Mouse (Mus musculus): ENCODE data around the gene Trim46. TPM values are rescaled to one million over a fixed set of nuclear protein-coding genes. Genes with fewer than 3 reads are reported as not detected.

Trim46 gene
- polyA plus RNA-seq, 1 experiment from 2014 or later = 13.5 TPM

- 0 out of 2 replicates have a peak, but pooled peaks cover 7% of the 10 kb centered on the region for H3K4me1 ChIP-seq (replicated peaks; ENCODE audit: control insufficient read depth, insufficient read depth, low read length)
- WGBS = 89% methylated on average over 6 of the region's 6 CpGs
- H3K9ac ChIP-seq (ENCODE audit: low read length) = no peak overlapping the region
- no peak overlapping the region for H3K4me2 ChIP-seq (ENCODE audit: low read depth, low read length, severe bottlenecking)
- no peaks in the 10 kb centered on the region for H3K27me3 ChIP-seq (ENCODE audit: control insufficient read depth, insufficient read depth, low read length)
- H3K27ac ChIP-seq (ENCODE audit: low read depth, low read length) = no peak overlapping the region
- H3K9me3 ChIP-seq (ENCODE audit: control insufficient read depth, low read length) = no peaks in the 10 kb centered on the region
- DNase-seq (ENCODE audit: low spot score) (no peak), ATAC-seq (replicated peaks; ENCODE audit: low FRiP score) (no peak)
- H3K36me3 ChIP-seq (ENCODE audit: control insufficient read depth, insufficient read depth, low read length) = no peaks in the 10 kb centered on the region; the same call in 1 of the 2 replicates
- H3K4me3 ChIP-seq (ENCODE audit: low read depth, low read length) = no peak overlapping the region
Observed at GRCm38 (mm10) chr3:89208736-89209135, 37.4 kb downstream of the Trim46 start.

- ATAC-seq (replicated peaks; ENCODE audit: low FRiP score) = no peak
- no peaks in the 10 kb centered on the region; the same call in 1 of the 2 replicates for H3K36me3 ChIP-seq (ENCODE audit: control insufficient read depth, insufficient read depth, low read length)
- H3K27me3 ChIP-seq (ENCODE audit: control insufficient read depth, insufficient read depth, low read length) = no peaks in the 10 kb centered on the region
- 93% methylated on average over 13 of the region's 13 CpGs for WGBS
- no peak overlapping the region for H3K9ac ChIP-seq (ENCODE audit: low read length)
- H3K27ac ChIP-seq (ENCODE audit: low read depth, low read length) = no peak overlapping the region
- no peak overlapping the region for H3K4me2 ChIP-seq (ENCODE audit: low read depth, low read length, severe bottlenecking)
- H3K4me3 ChIP-seq (ENCODE audit: low read depth, low read length) = no peak overlapping the region
- DNase-seq (ENCODE audit: low spot score) = peak; percentile 44
- H3K9me3 ChIP-seq (ENCODE audit: control insufficient read depth, low read length) = no peaks in the 10 kb centered on the region
- H3K4me1 ChIP-seq (replicated peaks; ENCODE audit: control insufficient read depth, insufficient read depth, low read length) = peaks cover 10% of the 10 kb centered on the region
Observed at GRCm38 (mm10) chr3:89208075-89208657, 37.9 kb downstream of the Trim46 start.

DNA sequence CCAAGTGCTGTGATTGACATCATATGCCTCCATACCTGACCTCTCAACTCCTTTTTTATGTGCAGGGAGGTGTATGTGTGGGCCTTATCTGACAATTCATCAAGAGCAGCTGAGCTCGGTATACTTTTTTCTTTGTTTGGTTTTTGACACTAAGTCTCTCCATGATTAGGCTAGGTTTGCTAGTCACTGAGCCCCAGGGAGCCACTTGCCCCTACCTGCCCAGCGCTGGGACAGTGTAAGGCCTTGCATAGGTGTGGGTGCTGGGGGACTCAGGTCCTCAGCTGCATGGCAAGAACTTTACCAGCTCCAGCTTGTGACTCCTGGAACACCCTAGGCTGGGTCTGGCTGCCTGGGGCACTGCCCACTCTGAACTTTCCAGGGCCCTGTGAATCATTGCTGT, 39.4 kb downstream of the Trim46 start:
- H3K9me3 ChIP-seq (ENCODE audit: control insufficient read depth, low read length) = no peaks in the 10 kb centered on the region
- H3K4me3 ChIP-seq (ENCODE audit: low read depth, low read length) = no peak overlapping the region
- WGBS = 90% methylated on average over 2 of the region's 2 CpGs
- DNase-seq (ENCODE audit: low spot score) (peak; percentile 50), ATAC-seq (replicated peaks; ENCODE audit: low FRiP score) (no peak)
- H3K27me3 ChIP-seq (ENCODE audit: control insufficient read depth, insufficient read depth, low read length) = no peaks in the 10 kb centered on the region
- peaks cover 4% of the 10 kb centered on the region for H3K4me1 ChIP-seq (replicated peaks; ENCODE audit: control insufficient read depth, insufficient read depth, low read length)
- no peak overlapping the region for H3K9ac ChIP-seq (ENCODE audit: low read length)
- no peaks in the 10 kb centered on the region; the same call in 1 of the 2 replicates for H3K36me3 ChIP-seq (ENCODE audit: control insufficient read depth, insufficient read depth, low read length)
- no peak overlapping the region for H3K4me2 ChIP-seq (ENCODE audit: low read depth, low read length, severe bottlenecking)
- no peak overlapping the region for H3K27ac ChIP-seq (ENCODE audit: low read depth, low read length)

DNA sequence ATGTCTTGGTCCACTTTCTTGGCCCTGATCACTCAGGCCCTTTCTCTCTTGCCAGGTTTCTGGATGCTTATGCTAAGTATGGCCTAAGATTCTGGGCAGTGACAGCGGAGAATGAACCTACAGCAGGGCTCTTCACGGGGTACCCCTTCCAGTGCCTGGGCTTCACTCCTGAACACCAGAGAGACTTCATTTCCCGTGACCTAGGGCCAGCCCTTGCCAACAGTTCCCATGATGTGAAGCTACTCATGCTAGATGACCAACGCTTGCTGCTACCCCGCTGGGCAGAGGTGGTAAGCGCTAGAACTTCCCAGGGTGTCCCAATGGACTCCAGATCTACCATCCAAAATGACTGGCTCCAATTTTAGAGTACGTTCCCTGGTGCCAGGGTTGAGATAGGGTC, 40.0 kb downstream of the Trim46 start:
- Histone ChIP-seq H3K4me1 (replicated peaks; ENCODE audit: control insufficient read depth, insufficient read depth, low read length) (peaks cover 4% of the 10 kb centered on the region), H3K27me3 (ENCODE audit: control insufficient read depth, insufficient read depth, low read length) (no peaks in the 10 kb centered on the region), H3K4me3 (ENCODE audit: low read depth, low read length) (no peak overlapping the region), H3K4me2 (ENCODE audit: low read depth, low read length, severe bottlenecking) (no peak overlapping the region), H3K9me3 (ENCODE audit: control insufficient read depth, low read length) (no peaks in the 10 kb centered on the region), H3K9ac (ENCODE audit: low read length) (no peak overlapping the region), H3K36me3 (ENCODE audit: control insufficient read depth, insufficient read depth, low read length) (no peaks in the 10 kb centered on the region; the same call in 1 of the 2 replicates), H3K27ac (ENCODE audit: low read depth, low read length) (no peak overlapping the region)
- DNase-seq (ENCODE audit: low spot score) = peak; percentile 43
- 94% methylated on average over 7 of the region's 7 CpGs for WGBS
- ATAC-seq (replicated peaks; ENCODE audit: low FRiP score) = no peak

DNA sequence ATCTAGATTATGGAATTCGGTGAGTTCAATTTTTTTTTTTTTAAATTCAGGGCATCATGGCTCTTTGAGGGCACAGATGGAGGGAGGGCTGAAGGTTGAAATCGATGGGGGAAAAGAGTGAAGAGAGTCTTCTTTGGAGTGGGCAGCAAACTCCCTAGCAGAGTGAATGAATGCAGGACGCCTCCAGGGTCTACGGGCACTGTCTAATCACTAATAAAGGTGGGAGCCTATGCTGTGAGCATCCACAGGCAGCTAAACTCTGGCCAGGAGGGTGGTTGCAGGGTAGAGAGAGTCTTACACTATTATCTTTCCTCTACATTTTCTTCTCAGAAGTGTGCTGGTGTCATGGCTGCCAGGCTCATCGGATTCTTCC, 43.0 kb downstream of the Trim46 start:
- Histone ChIP-seq H3K27ac (ENCODE audit: low read depth, low read length) (no peak overlapping the region), H3K36me3 (ENCODE audit: control insufficient read depth, insufficient read depth, low read length) (no peaks in the 10 kb centered on the region; the same call in 1 of the 2 replicates), H3K4me2 (ENCODE audit: low read depth, low read length, severe bottlenecking) (peak overlapping the region; percentile 60), H3K4me1 (replicated peaks; ENCODE audit: control insufficient read depth, insufficient read depth, low read length) (peaks cover 4% of the 10 kb centered on the region), H3K4me3 (ENCODE audit: low read depth, low read length) (peak overlapping the region; percentile 43), H3K27me3 (ENCODE audit: control insufficient read depth, insufficient read depth, low read length) (no peaks in the 10 kb centered on the region), H3K9me3 (ENCODE audit: control insufficient read depth, low read length) (no peaks in the 10 kb centered on the region), H3K9ac (ENCODE audit: low read length) (peak overlapping the region; percentile 52)
- WGBS = 39% methylated on average over 5 of the region's 5 CpGs
- DNase-seq (ENCODE audit: low spot score) (peak; percentile 43), ATAC-seq (replicated peaks; ENCODE audit: low FRiP score) (peak; percentile 13; the same call in 1 of the 2 replicates)

DNA sequence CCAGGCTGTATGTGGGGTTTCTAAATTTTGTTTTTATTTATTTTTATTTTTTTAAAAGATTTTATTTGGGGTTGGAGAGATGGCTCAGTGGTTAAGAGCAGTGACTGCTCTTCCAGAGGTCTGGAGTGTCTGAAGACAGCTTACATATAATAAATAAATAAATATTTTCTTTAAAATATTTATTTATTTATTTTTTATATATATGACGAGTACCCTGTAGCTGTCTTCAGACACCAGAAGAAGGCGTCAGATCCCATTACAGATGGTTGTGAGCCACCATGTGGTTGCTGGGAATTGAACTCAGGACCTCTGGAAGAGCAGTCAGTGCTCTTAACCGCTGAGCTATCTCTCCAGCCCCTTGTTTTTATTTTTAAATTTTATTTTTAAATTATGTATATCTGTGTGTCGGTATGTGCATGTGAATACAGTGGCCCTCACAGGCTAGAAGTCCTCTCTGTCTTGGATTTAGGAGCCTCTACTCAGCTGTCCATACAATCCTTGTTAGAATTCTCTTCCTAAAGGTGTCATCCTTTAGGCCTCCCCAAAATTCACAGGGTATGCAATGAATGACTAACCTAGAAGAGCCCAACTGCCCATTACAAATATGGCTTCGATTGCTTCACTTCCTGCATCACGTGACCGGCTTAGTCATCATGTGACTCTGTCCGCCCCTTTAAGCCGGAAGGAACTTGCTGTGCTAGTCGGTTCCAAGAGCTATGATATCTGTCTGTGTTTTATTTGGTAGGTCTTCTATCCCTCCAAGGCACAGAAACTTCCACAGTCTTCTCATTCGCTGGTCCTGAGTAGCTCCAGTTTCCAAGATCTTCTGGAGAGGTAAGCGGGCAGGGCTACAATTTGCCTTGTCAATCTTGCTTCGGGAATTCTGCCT, 43.6 kb downstream of the Trim46 start, which contains the start of gene Gba:
Gba (plus strand) TSS at position 676 of the 889 bp plus-strand sequence.
- Histone ChIP-seq H3K4me2 (ENCODE audit: low read depth, low read length, severe bottlenecking) (peak within 1 kb of the TSS; percentile 60), H3K27ac (ENCODE audit: low read depth, low read length) (no peak within 1 kb of the TSS), H3K4me1 (replicated peaks; ENCODE audit: control insufficient read depth, insufficient read depth, low read length) (peaks cover 4% of the 10 kb centered on the region), H3K9ac (ENCODE audit: low read length) (peak within 1 kb of the TSS; percentile 52), H3K36me3 (ENCODE audit: control insufficient read depth, insufficient read depth, low read length) (no peaks in the 10 kb centered on the region; the same call in 1 of the 2 replicates), H3K27me3 (ENCODE audit: control insufficient read depth, insufficient read depth, low read length) (no peaks in the 10 kb centered on the region), H3K9me3 (ENCODE audit: control insufficient read depth, low read length) (no peaks in the 10 kb centered on the region), H3K4me3 (ENCODE audit: low read depth, low read length) (peak within 1 kb of the TSS; percentile 43)
- WGBS = 29% methylated on average over 13 of the region's 13 CpGs
- peak; percentile 86 for ATAC-seq (replicated peaks; ENCODE audit: low FRiP score)
- DNase-seq (ENCODE audit: low spot score) = peak; percentile 88

GRCm38 (mm10) chr3:89199839-89200238, 46.3 kb downstream of the Trim46 start:
- no peaks in the 10 kb centered on the region for H3K27me3 ChIP-seq (ENCODE audit: control insufficient read depth, insufficient read depth, low read length)
- H3K4me3 ChIP-seq (ENCODE audit: low read depth, low read length) = no peak overlapping the region
- no peak overlapping the region for H3K27ac ChIP-seq (ENCODE audit: low read depth, low read length)
- no peak overlapping the region for H3K9ac ChIP-seq (ENCODE audit: low read length)
- no peaks in the 10 kb centered on the region for H3K36me3 ChIP-seq (ENCODE audit: control insufficient read depth, insufficient read depth, low read length)
- no peaks in the 10 kb centered on the region for H3K9me3 ChIP-seq (ENCODE audit: control insufficient read depth, low read length)
- no peak overlapping the region for H3K4me2 ChIP-seq (ENCODE audit: low read depth, low read length, severe bottlenecking)
- ATAC-seq (replicated peaks; ENCODE audit: low FRiP score) (no peak), DNase-seq (ENCODE audit: low spot score) (no peak)
- peaks cover 6% of the 10 kb centered on the region for H3K4me1 ChIP-seq (replicated peaks; ENCODE audit: control insufficient read depth, insufficient read depth, low read length)
- 86% methylated on average over 3 of the region's 3 CpGs for WGBS

DNA sequence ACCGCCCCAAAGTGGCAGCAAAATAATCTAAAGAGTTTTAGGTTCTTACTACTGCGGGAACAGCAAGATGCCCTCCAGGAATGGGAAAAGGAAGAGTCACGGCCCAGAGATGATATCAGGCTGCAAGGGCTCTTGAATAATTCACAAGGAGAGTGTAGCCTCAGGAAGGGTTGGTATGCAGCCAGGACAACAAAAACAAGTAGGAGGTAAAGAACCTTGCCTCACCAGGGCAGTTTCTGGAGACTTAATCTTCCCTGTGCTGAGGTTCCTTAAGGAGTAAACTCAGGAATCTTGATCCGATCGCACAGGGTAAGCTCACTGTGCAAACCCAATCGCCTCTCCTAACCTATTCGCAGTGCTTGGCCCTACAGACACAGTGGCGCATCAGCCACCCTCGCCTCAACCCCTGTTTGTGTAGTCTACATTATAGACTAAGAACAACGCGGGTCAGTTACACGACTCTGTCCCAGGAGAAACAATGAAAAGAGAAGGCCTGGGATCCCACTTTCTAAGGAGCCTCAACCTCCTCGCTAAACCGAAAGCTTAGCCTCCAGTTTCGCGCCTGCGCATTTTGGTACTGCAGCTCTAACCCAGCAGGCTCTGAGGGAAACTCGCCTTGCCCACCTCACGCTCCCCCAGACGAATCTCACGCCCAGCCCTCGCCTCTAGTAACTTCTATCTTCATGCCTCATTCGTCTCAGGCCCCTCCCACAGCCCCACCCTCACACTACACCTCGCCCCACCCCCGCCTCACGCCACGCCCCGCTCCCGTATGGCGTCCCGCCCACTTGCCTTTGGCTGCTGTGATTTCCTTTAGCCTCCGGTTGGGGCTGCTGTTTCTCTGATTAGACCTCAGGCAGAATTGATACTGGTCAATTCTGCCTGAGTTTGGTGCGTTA, 49.9 kb downstream of the Trim46 start:
- WGBS = 8% methylated on average over 33 of the region's 33 CpGs

More for the DNA sequence above, 49.9 kb downstream of the Trim46 start:
- Histone ChIP-seq H3K4me2 (ENCODE audit: low read depth, low read length, severe bottlenecking) (peak overlapping the region; percentile 58), H3K9me3 (ENCODE audit: control insufficient read depth, low read length) (no peaks in the 10 kb centered on the region), H3K27me3 (ENCODE audit: control insufficient read depth, insufficient read depth, low read length) (no peaks in the 10 kb centered on the region), H3K4me3 (ENCODE audit: low read depth, low read length) (peak overlapping the region; percentile 29), H3K4me1 (replicated peaks; ENCODE audit: control insufficient read depth, insufficient read depth, low read length) (peaks cover 2% of the 10 kb centered on the region), H3K9ac (ENCODE audit: low read length) (peak overlapping the region; percentile 61), H3K27ac (ENCODE audit: low read depth, low read length) (peak overlapping the region; percentile 65; the same call in 1 of the 2 replicates), H3K36me3 (ENCODE audit: control insufficient read depth, insufficient read depth, low read length) (no peaks in the 10 kb centered on the region)
- ATAC-seq (replicated peaks; ENCODE audit: low FRiP score) = peak; percentile 96
- DNase-seq (ENCODE audit: low spot score) = peak; percentile 97

Measured in forebrain, embryonic 11.5 days (tissue).